Mouse (Mus musculus) stomach, embryonic 14.5 days (tissue): Measurements from ENCODE around the gene Ets1. TPM values are rescaled to one million over a fixed set of nuclear protein-coding genes. Genes with fewer than 3 reads are reported as not detected.

ENCODE experiments used
- ATAC-seq: fragments of 200-750 bp; cut with Nextera tagmentation; 2 replicates; pipeline ENCODE4 v1.8.0; 2017; ENCODE audit warnings: low read depth, moderate TSS enrichment; ENCODE audit not compliant: insufficient number of reproducible peaks, insufficient read depth, low FRiP score
- H3K27ac ChIP-seq: fragments of 300-500 bp; sonication (generic); 2 replicates; pipeline ENCODE4 v1.5.1; 2014; ENCODE audit warnings: mild to moderate bottlenecking, low read length, moderate library complexity, mixed read lengths
- H3K27me3 ChIP-seq: fragments of 300-500 bp; sonication (generic); 2 replicates; pipeline ENCODE4 v1.6.1; 2014; ENCODE audit warnings: low read length, control low read depth, mixed read lengths; ENCODE audit not compliant: control insufficient read depth, insufficient read depth
- H3K36me3 ChIP-seq: fragments of 300-500 bp; sonication (generic); 2 replicates; pipeline ENCODE4 v1.6.1; 2014; ENCODE audit warnings: mild to moderate bottlenecking, control low read depth, low read length, moderate library complexity, mixed read lengths; ENCODE audit not compliant: control insufficient read depth, insufficient read depth
- H3K4me1 ChIP-seq: fragments of 300-500 bp; sonication (generic); 2 replicates; pipeline ENCODE4 v1.6.1; 2014; ENCODE audit warnings: low read length, control low read depth, mixed read lengths; ENCODE audit not compliant: control insufficient read depth, insufficient read depth
- H3K4me2 ChIP-seq: fragments of 300-500 bp; sonication (generic); replicated peaks from 2 replicates; pipeline ENCODE4 v1.6.1; 2014; ENCODE audit warnings: low read depth, low read length, control low read depth
- H3K4me3 ChIP-seq: fragments of 300-500 bp; sonication (generic); 2 replicates; pipeline ENCODE4 v1.5.1; 2014; ENCODE audit warnings: low read depth, low read length, control low read depth
- H3K9ac ChIP-seq: fragments of 300-500 bp; sonication (generic); replicated peaks from 2 replicates; pipeline ENCODE4 v1.6.1; 2014; ENCODE audit warnings: low read depth, mild to moderate bottlenecking, control low read depth, low read length, moderate library complexity, mixed read lengths
- H3K9me3 ChIP-seq: fragments of 300-500 bp; sonication (generic); 2 replicates; pipeline ENCODE4 v1.6.1; 2016; ENCODE audit warnings: low read depth, low read length, control low read depth; ENCODE audit not compliant: control insufficient read depth
- WGBS: fragments of 180-500 bp; shearing (Covaris S2); extraction: QIAGEN DNeasy Blood & Tissue Kit; methylation state at CpG from one replicate; pipeline ENCODE4 v1.1.7; 2014; 5-methylcytosine and 5-hydroxymethylcytosine counted together
- polyA plus RNA-seq: library from polyadenylated mRNA; unstranded; fragments of >200 nt; fragmentation: Nextera tagmentation; extraction: Ambion mirVana; gene quantifications from 2 replicates; pipeline ENCODE4 v1.2.1, GENCODE M21; 2014

Gene Ets1
- polyA plus RNA-seq, 1 experiment from 2014 or later = 40.9 TPM

DNA sequence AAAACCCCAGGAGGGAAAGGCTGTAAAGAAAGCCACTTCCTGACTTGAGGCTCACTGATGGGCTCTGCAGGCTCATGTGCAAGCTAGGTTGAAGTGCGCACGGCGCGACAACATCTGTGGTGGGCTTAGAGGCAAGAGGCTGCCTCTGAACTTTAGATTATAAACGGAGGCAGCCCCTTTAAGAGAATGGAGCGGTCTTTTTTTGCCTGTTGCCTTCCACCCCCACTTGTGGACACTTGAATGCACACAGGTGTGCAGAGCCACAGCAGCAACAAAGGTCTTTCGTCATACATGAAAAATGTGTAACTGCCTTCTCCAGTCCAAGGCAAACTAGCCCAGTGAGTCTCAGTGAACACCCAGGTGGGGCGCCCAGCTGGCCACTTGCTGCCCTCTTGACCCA, 110.0 kb downstream of the Ets1 start:
- H3K27me3 ChIP-seq = no peaks in the 10 kb centered on the region
- no peak overlapping the region for H3K4me3 ChIP-seq
- no peak overlapping the region for H3K4me2 ChIP-seq
- WGBS = 84% methylated on average over 8 of the region's 8 CpGs
- no peak overlapping the region for H3K9ac ChIP-seq
- no peaks in the 10 kb centered on the region for H3K9me3 ChIP-seq
- peaks cover 8% of the 10 kb centered on the region for H3K36me3 ChIP-seq
- H3K27ac ChIP-seq = no peak overlapping the region
- H3K4me1 ChIP-seq = no peaks in the 10 kb centered on the region
- no peak for ATAC-seq

DNA sequence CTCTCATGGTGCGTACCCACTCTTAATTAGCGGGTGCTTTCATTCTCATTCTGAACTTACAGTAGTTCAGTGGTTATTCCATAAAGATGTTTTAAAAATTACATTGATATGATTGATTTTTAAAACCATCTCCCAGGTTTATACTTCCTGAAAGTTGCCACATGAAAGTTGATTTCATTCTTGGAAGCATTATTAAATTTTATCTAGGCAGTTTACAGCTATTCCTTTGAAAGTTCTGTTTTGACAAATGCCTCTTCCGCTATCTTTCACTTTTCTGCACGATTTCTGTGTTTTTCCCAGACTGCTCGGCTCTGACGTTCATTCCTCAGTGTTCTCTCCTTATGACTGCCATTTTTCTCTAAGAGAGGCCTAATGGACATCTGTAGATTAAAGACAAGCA, 110.6 kb downstream of the Ets1 start:
- H3K27ac ChIP-seq = no peak overlapping the region

DNA sequence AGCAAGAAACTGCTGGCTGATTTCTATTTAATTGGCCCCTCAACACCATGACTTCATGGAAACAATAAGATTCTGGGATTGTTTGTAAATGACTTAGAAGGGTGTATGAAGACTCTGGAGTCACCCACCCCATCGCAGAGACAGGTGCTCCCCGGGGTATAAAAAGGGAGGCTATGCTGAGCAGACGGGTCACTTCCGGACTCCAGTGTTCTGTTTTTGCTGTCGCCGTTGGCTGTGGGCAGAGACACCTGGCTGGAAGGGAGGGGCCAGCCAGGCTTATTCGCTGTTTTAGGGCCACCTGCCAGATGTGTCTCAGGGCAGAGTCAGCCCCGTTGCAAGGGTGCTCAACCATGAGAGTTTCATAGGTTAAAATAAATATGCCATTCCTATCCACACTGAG, 111.6 kb downstream of the Ets1 start:
- H3K27ac ChIP-seq = no peak overlapping the region
- no peak overlapping the region for H3K4me3 ChIP-seq
- peaks cover 6% of the 10 kb centered on the region for H3K36me3 ChIP-seq

More for the DNA sequence above, 110.6 kb downstream of the Ets1 start:
- H3K4me1 ChIP-seq = no peaks in the 10 kb centered on the region
- H3K36me3 ChIP-seq = peaks cover 6% of the 10 kb centered on the region
- no peak overlapping the region for H3K4me2 ChIP-seq
- no peak overlapping the region for H3K9ac ChIP-seq
- no peaks in the 10 kb centered on the region for H3K9me3 ChIP-seq
- ATAC-seq = no peak
- WGBS = 73% methylated on average over 6 of the region's 6 CpGs
- H3K4me3 ChIP-seq = no peak overlapping the region
- H3K27me3 ChIP-seq = no peaks in the 10 kb centered on the region

DNA sequence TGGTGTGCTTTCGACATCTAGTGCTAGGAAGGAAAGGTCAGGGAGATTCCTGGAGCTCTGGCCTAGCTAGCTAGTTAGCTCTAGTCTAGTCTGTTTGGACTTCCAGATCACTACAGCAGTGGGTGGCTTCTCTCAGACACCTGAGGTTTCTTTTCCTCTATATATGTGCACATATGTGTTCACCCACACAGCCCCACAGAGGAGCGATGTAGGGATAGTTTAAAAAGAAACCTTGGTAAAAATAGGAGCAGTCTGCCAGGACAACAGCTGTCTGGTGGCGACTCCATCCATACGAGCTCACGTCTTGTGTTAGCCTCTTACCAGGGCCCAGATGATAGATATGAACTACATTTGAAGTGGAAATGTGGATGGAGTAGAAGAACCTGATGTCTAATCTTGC, 112.5 kb downstream of the Ets1 start:
- no peak overlapping the region for H3K27ac ChIP-seq
- no peak overlapping the region for H3K9ac ChIP-seq
- H3K27me3 ChIP-seq = no peaks in the 10 kb centered on the region
- no peaks in the 10 kb centered on the region for H3K4me1 ChIP-seq
- peaks cover 9% of the 10 kb centered on the region for H3K36me3 ChIP-seq
- no peaks in the 10 kb centered on the region for H3K9me3 ChIP-seq
- WGBS = 92% methylated on average over 5 of the region's 5 CpGs
- no peak overlapping the region for H3K4me3 ChIP-seq
- ATAC-seq = no peak
- H3K4me2 ChIP-seq = no peak overlapping the region

More for the DNA sequence above, 111.6 kb downstream of the Ets1 start:
- no peaks in the 10 kb centered on the region for H3K27me3 ChIP-seq
- no peaks in the 10 kb centered on the region for H3K4me1 ChIP-seq
- H3K9me3 ChIP-seq = no peaks in the 10 kb centered on the region
- H3K4me2 ChIP-seq = no peak overlapping the region
- no peak for ATAC-seq
- H3K9ac ChIP-seq = no peak overlapping the region
- 78% methylated on average over 8 of the region's 8 CpGs for WGBS

DNA sequence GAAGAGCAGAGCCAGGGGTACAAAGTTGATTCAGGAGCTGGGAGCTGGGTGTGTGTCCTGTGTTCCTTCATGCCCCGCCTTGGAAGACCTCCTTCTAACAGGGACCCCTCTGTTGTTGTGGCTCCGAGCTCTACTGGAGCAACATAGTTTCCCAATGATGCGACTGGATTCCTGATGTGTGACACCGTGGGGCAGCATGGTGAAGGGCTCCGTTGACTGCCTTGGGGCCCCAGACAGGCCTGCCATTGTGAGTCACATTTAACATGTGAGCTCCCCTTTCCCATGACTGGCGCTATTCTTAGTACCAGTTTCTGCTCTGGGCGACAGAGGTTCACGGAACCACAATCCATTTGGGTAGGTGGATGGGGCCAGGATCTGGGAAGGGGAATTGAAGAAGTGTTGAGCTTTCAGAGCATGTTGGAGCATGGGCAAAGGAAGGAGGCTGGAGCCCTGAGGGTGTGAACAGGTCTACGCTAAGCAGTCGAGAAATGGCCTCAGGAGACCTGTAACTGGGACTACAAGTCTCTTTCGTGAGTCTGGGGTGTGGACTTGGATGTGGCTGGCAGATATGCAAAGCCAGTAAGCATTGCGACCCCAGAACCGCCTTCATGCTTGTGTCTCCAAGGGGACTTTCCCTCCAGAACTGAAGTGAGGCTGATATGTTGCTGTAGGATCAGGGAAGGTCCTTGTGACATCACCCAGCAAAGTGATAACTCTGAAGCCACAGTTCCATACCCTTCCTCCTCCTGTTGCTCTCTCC, 113.9 kb downstream of the Ets1 start:
- Histone ChIP-seq H3K36me3 (peaks cover 10% of the 10 kb centered on the region), H3K9me3 (no peaks in the 10 kb centered on the region), H3K27me3 (no peaks in the 10 kb centered on the region), H3K9ac (no peak overlapping the region), H3K4me2 (no peak overlapping the region), H3K27ac (no peak overlapping the region), H3K4me1 (no peaks in the 10 kb centered on the region), H3K4me3 (no peak overlapping the region)
- WGBS = 86% methylated on average over 13 of the region's 13 CpGs
- no peak for ATAC-seq

DNA sequence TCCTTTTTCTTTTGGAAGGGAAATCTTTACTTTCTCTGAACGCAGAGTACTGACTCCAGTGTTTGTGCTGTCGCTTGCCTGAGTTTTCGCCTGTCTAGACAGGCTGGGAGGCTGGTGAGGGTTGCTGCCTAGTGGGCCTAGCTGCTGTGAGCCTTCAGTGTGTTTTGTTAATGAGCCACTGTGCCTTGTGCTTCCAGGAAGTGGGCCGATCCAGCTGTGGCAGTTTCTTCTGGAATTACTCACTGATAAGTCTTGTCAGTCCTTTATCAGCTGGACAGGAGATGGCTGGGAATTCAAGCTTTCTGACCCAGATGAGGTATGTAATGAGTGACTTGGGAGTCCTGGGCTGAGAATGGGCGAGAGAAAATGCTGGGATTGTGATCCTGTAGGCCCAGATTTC, 116.6 kb downstream of the Ets1 start:
- no peaks in the 10 kb centered on the region for H3K27me3 ChIP-seq
- no peaks in the 10 kb centered on the region for H3K9me3 ChIP-seq
- H3K9ac ChIP-seq = no peak overlapping the region
- H3K4me1 ChIP-seq = no peaks in the 10 kb centered on the region
- H3K27ac ChIP-seq = no peak overlapping the region
- no peak overlapping the region for H3K4me2 ChIP-seq
- 52% methylated on average over 5 of the region's 5 CpGs for WGBS
- H3K4me3 ChIP-seq = no peak overlapping the region
- peaks cover 14% of the 10 kb centered on the region for H3K36me3 ChIP-seq
- ATAC-seq = no peak

DNA sequence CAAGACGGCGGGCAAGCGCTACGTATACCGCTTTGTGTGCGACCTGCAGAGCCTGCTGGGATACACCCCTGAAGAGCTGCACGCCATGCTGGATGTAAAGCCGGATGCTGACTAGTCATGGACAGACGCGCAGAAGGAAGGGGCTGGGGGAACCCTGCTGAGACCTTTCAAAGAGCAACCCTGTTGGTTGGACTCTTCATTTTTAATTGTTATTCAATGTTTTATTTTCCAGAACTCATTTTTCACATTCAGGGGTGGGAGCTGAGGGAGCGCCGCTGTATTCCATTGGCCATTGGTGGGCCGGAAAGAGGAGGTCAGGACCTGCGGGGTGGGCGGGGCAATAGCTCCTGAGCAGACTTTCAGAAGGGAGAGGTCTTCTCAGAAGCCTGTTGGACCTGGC, 118.3 kb downstream of the Ets1 start:
- peaks cover 11% of the 10 kb centered on the region for H3K36me3 ChIP-seq
- no peak for ATAC-seq
- no peak overlapping the region for H3K27ac ChIP-seq
- no peaks in the 10 kb centered on the region for H3K9me3 ChIP-seq
- no peak overlapping the region for H3K4me3 ChIP-seq
- 94% methylated on average over 15 of the region's 15 CpGs for WGBS
- no peak overlapping the region for H3K4me2 ChIP-seq
- H3K27me3 ChIP-seq = no peaks in the 10 kb centered on the region
- no peaks in the 10 kb centered on the region for H3K4me1 ChIP-seq
- no peak overlapping the region for H3K9ac ChIP-seq

DNA sequence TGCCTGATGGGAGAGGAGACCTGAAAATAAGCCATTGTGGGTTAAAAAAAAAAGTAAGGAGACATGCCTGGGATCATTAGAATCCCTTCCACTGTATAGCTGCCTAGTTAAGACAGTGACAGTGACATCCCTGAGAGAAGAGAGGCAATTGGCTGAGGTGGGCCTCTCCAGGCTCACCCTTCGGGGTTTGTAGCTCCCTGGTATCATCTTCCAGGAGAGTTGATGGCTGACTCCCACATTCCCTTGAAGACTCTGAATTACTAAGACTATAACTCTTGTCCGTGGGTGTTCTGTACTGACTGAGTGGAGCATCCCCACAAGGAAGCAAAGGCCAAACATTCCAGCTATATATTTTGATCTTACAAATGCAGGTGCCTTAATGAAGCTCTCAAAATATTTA, 120.0 kb downstream of the Ets1 start:
- Histone ChIP-seq H3K4me2 (no peak overlapping the region), H3K36me3 (peaks cover 11% of the 10 kb centered on the region; the same call in 1 of the 2 replicates), H3K9me3 (no peaks in the 10 kb centered on the region), H3K4me1 (no peaks in the 10 kb centered on the region), H3K9ac (no peak overlapping the region), H3K4me3 (no peak overlapping the region), H3K27ac (no peak overlapping the region), H3K27me3 (no peaks in the 10 kb centered on the region)
- ATAC-seq = no peak
- 57% methylated on average over 2 of the region's 2 CpGs for WGBS
